Mouse (Mus musculus) stomach, adult 2 months (tissue): Measurements from ENCODE around the gene BC053393. TPM values are rescaled to one million over a fixed set of nuclear protein-coding genes. Genes with fewer than 3 reads are reported as not detected.

Experiments used
- polyA plus RNA-seq: library from polyadenylated mRNA; depleted of rRNA; stranded (reverse); fragments of >200 nt; gene quantifications from 2 replicates; pipeline ENCODE4 v1.2.3, GENCODE M21; 2012; rRNA removed

BC053393 gene
- polyA plus RNA-seq: not detected in 2 replicates

GRCm38 (mm10) chr11:46571327-46571726 lies at the start of gene BC053393:
Gene BC053393, plus strand, starts transcription at chr11:46571536.

GRCm38 (mm10) chr11:46523912-46524311 lies 47.4 kb upstream of the BC053393 start, which contains the start of gene Gm12169:
Gene Gm12169, plus strand, starts transcription at chr11:46524212.

GRCm38 (mm10) chr11:46629211-46629795 lies 58.0 kb downstream of the BC053393 start, which contains the start of gene Dppa1:
Gene Dppa1, minus strand, starts transcription at chr11:46629261.

Other genes starting within 250 kb of the BC053393 start
- gene Itk, start 182.0 kb upstream of the BC053393 start, polyA plus RNA-seq: 0.06 and 0.11 TPM in 2 replicates
- gene Fam71b, start 175.0 kb upstream of the BC053393 start, polyA plus RNA-seq: 0.05 TPM in 1 of 2 replicates, not detected in the other
- gene Med7, start 134.6 kb upstream of the BC053393 start, polyA plus RNA-seq: 8.6 and 14.6 TPM in 2 replicates
- not detected in 2 replicates for gene Havcr2, start 116.6 kb upstream of the BC053393 start, polyA plus RNA-seq
- gene Gm12169, start 47.3 kb upstream of the BC053393 start, polyA plus RNA-seq: not detected in 2 replicates
- gene Dppa1, start 57.7 kb downstream of the BC053393 start, polyA plus RNA-seq: not detected in 2 replicates
- gene Timd2, start 135.5 kb downstream of the BC053393 start, polyA plus RNA-seq: not detected in 2 replicates
- 0.08 TPM in 1 of 2 replicates, not detected in the other for gene Havcr1, start 163.5 kb downstream of the BC053393 start, polyA plus RNA-seq
- gene Timd4, start 239.3 kb downstream of the BC053393 start, polyA plus RNA-seq: 0.17 TPM in 1 of 2 replicates, not detected in the other